Mouse (Mus musculus): ENCODE data around the gene Hmgb2.
"Not testable (repeated sequence)": the region's sequence is repeated elsewhere in the genome, so short reads cannot be mapped to it uniquely, and the experiment has no call there.

The Hmgb2 gene

GRCm38 (mm10) chr8:57510791-57511315 lies 854 bp upstream of the Hmgb2 start:
- no peak for DNase-seq (ENCODE audit: low spot score in 2 of 2)

GRCm38 (mm10) chr8:57512141-57513056 lies 692 bp downstream of the Hmgb2 start:
- no peak for DNase-seq (ENCODE audit: low spot score in 2 of 2)

GRCm38 (mm10) chr8:57513178-57513661 lies 1.5 kb downstream of the Hmgb2 start:
- not testable (repeated sequence) for DNase-seq (ENCODE audit: low spot score in 2 of 2)

GRCm38 (mm10) chr8:57516685-57517084 lies 5.0 kb downstream of the Hmgb2 start:
- not testable (repeated sequence) for DNase-seq (ENCODE audit: low spot score in 2 of 2)

GRCm38 (mm10) chr8:57517723-57518122 lies 6.0 kb downstream of the Hmgb2 start:
- DNase-seq (ENCODE audit: low spot score in 2 of 2): no peak

- DNase-seq (ENCODE audit: low spot score in 2 of 2): no peak
Measured at GRCm38 (mm10) chr8:57520186-57520786, 8.6 kb downstream of the Hmgb2 start.

- DNase-seq (ENCODE audit: low spot score in 2 of 2): no peak
Measured at GRCm38 (mm10) chr8:57528036-57528435, 16.3 kb downstream of the Hmgb2 start.

- DNase-seq (ENCODE audit: low spot score in 2 of 2): no peak
Measured at GRCm38 (mm10) chr8:57530238-57530637, 18.5 kb downstream of the Hmgb2 start.

GRCm38 (mm10) chr8:57530666-57531349 lies 19.1 kb downstream of the Hmgb2 start:
- peak; percentile 62 to 76 for DNase-seq (ENCODE audit: low spot score in 2 of 2)

- DNase-seq (ENCODE audit: low spot score in 2 of 2): no peak
Measured at GRCm38 (mm10) chr8:57532223-57532622, 20.5 kb downstream of the Hmgb2 start.

GRCm38 (mm10) chr8:57533106-57533505 lies 21.4 kb downstream of the Hmgb2 start:
- DNase-seq (ENCODE audit: low spot score in 2 of 2): no peak

- no peak for DNase-seq (ENCODE audit: low spot score in 2 of 2)
Measured at GRCm38 (mm10) chr8:57534495-57534894, 22.8 kb downstream of the Hmgb2 start.

- DNase-seq (ENCODE audit: low spot score in 2 of 2): no peak
Measured at GRCm38 (mm10) chr8:57536167-57536566, 24.5 kb downstream of the Hmgb2 start.

- DNase-seq (ENCODE audit: low spot score in 2 of 2): no peak
Measured at GRCm38 (mm10) chr8:57538601-57539000, 26.9 kb downstream of the Hmgb2 start.

GRCm38 (mm10) chr8:57540110-57540838 lies 28.6 kb downstream of the Hmgb2 start:
- peak; percentile 62 to 68 for DNase-seq (ENCODE audit: low spot score in 2 of 2)

GRCm38 (mm10) chr8:57540951-57541350 lies 29.2 kb downstream of the Hmgb2 start:
- DNase-seq (ENCODE audit: low spot score in 2 of 2): no peak

GRCm38 (mm10) chr8:57541405-57541804 lies 29.7 kb downstream of the Hmgb2 start:
- DNase-seq (ENCODE audit: low spot score in 2 of 2): no peak

GRCm38 (mm10) chr8:57546401-57546800 lies 34.7 kb downstream of the Hmgb2 start:
- DNase-seq (ENCODE audit: low spot score in 2 of 2): no peak

- DNase-seq (ENCODE audit: low spot score in 2 of 2): no peak
Measured at GRCm38 (mm10) chr8:57546834-57547233, 35.1 kb downstream of the Hmgb2 start.

- DNase-seq (ENCODE audit: low spot score in 2 of 2): no peak
Measured at GRCm38 (mm10) chr8:57547581-57547980, 35.9 kb downstream of the Hmgb2 start.
